ENCODE assay signal across 8 mouse cellular contexts in the genomic region with DNA sequence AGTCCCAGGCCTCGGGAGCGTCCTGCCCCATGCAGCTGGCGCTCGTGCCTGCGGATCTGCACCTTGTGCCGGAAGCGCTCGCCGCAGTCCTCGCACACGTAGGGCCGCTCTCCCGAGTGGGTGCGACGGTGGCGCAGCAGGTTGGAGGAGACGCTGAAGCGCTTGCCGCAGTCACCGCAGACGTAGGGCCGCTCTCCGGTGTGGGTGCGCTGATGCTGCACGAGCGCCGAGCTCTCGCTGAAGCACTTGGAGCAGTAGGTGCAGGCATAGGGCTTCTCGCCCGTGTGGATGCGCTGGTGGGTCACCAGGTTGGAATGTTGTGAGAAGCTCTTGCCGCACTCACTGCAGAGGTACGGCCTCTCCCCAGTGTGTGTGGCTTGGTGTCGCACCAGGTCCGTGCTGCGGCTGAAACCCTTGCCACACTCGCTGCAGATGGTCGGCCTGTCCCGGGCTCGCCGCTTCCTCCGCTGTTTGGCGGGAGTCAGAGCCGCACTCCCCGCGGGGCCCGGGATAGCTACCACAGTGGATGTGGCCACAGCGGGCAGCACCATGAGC. TPM values are rescaled to one million over a fixed set of nuclear protein-coding genes. Genes with fewer than 3 reads are reported as not detected.
DNase-seq lines count a peak whose midpoint lies in the region; ATAC-seq lines count a peak whose summit lies in the region.

No protein-coding gene starts in this region.

- intact Hi-C loops in gastrocnemius, postnatal 14 days (cut with DNase I; ENCODE audit: low total_unique reads) = no loop called here

- peak overlapping the region; percentile 56 for H3K9ac ChIP-seq in hindbrain, embryonic 13.5 days

- no peak for ATAC-seq in hindbrain, embryonic 13.5 days (ENCODE audit: low FRiP score)

- 2% methylated on average over 47 of the region's 48 CpGs for WGBS in hindbrain, embryonic 13.5 days
- WGBS in midbrain, embryonic 10.5 days = under 1% methylated on average over 48 of the region's 48 CpGs

- no peak overlapping the region for H3K27ac ChIP-seq in hindbrain, embryonic 13.5 days
- no peak overlapping the region; the same call in 1 of the 2 replicates for H3K27ac ChIP-seq in midbrain, embryonic 10.5 days (replicated peaks)

- H3K36me3 ChIP-seq in hindbrain, embryonic 13.5 days = peaks cover 7% of the 10 kb centered on the region; the same call in 1 of the 2 replicates
- no peaks in the 10 kb centered on the region for H3K36me3 ChIP-seq in midbrain, embryonic 10.5 days

- peaks cover 20% of the 10 kb centered on the region for H3K4me1 ChIP-seq in hindbrain, embryonic 13.5 days (replicated peaks)
- H3K4me1 ChIP-seq in midbrain, embryonic 10.5 days = peaks cover 18% of the 10 kb centered on the region

- peaks cover 89% of the 10 kb centered on the region for H3K27me3 ChIP-seq in hindbrain, embryonic 13.5 days
- peaks cover 83% of the 10 kb centered on the region for H3K27me3 ChIP-seq in midbrain, embryonic 10.5 days (ENCODE audit: low read depth, poor library complexity, severe bottlenecking)

- H3K4me2 ChIP-seq in hindbrain, embryonic 13.5 days = peak overlapping the region; percentile 48

- peak; percentile 9 for DNase-seq in kidney, postnatal 14 days
- no peak for DNase-seq in kidney, postnatal 10 days
- peak; percentile 51 for DNase-seq in cerebellum, adult 9-10 months
- peak; percentile 45 for DNase-seq in midbrain, embryonic 10.5 days (ENCODE audit: low spot score)
- no peak for DNase-seq in urinary bladder, postnatal 14 days (ENCODE audit: low spot score)
- no peak for DNase-seq in frontal cortex, postnatal 25 days (ENCODE audit: low spot score in 2 of 2)
- no peak for DNase-seq in gastrocnemius, postnatal 14 days

- no peaks in the 10 kb centered on the region for H3K9me3 ChIP-seq in hindbrain, embryonic 13.5 days
- no peaks in the 10 kb centered on the region for H3K9me3 ChIP-seq in midbrain, embryonic 10.5 days (replicated peaks)

- H3K4me3 ChIP-seq in hindbrain, embryonic 13.5 days = peak overlapping the region; percentile 30
- peak overlapping the region; percentile 53 for H3K4me3 ChIP-seq in midbrain, embryonic 10.5 days

RNA-seq across cellular contexts. Expression of a gene that starts 5.6 kb away (rescaled TPM):
- polyA plus RNA-seq in hindbrain, embryonic 13.5 days (2015; fragmentation: Nextera tagmentation; extraction: Ambion mirVana) = 0.18 TPM in 1 of 2 replicates, not detected in the other
- polyA plus RNA-seq in midbrain, embryonic 10.5 days (2016; fragmentation: Nextera tagmentation; extraction: Ambion mirVana) = not detected in 2 replicates
- under 1 TPM; 0.33 to 0.44 TPM for total RNA-seq in gastrocnemius, postnatal 14 days (2021)

RNA-seq across cellular contexts. Expression of a gene that starts 18.0 kb away (rescaled TPM):
- 9.0 and 9.4 TPM in 2 replicates for polyA plus RNA-seq in hindbrain, embryonic 13.5 days (2015; fragmentation: Nextera tagmentation; extraction: Ambion mirVana)
- polyA plus RNA-seq in midbrain, embryonic 10.5 days (2016; fragmentation: Nextera tagmentation; extraction: Ambion mirVana) = 4.2 and 5.2 TPM in 2 replicates
- 1 to 10 TPM; 2.8 to 3.5 TPM for total RNA-seq in gastrocnemius, postnatal 14 days (2021)

RNA-seq across cellular contexts. Expression of a gene that starts 27.3 kb away (rescaled TPM):
- 34.8 and 36.2 TPM in 2 replicates for polyA plus RNA-seq in hindbrain, embryonic 13.5 days (2015; fragmentation: Nextera tagmentation; extraction: Ambion mirVana)
- 59.2 and 61.7 TPM in 2 replicates for polyA plus RNA-seq in midbrain, embryonic 10.5 days (2016; fragmentation: Nextera tagmentation; extraction: Ambion mirVana)
- 1 to 10 TPM; 8.3 to 9.4 TPM for total RNA-seq in gastrocnemius, postnatal 14 days (2021)

RNA-seq across cellular contexts. Expression of a gene that starts 41.2 kb away (rescaled TPM):
- 75.4 and 82.7 TPM in 2 replicates for polyA plus RNA-seq in hindbrain, embryonic 13.5 days (2015; fragmentation: Nextera tagmentation; extraction: Ambion mirVana)
- 64.8 and 72.9 TPM in 2 replicates for polyA plus RNA-seq in midbrain, embryonic 10.5 days (2016; fragmentation: Nextera tagmentation; extraction: Ambion mirVana)
- total RNA-seq in gastrocnemius, postnatal 14 days (2021) = 10 to 100 TPM; 31.6 to 33.8 TPM

RNA-seq across cellular contexts. Expression of a gene that starts 52.9 kb away (rescaled TPM):
- polyA plus RNA-seq in hindbrain, embryonic 13.5 days (2015; fragmentation: Nextera tagmentation; extraction: Ambion mirVana) = 22.8 and 23.4 TPM in 2 replicates
- polyA plus RNA-seq in midbrain, embryonic 10.5 days (2016; fragmentation: Nextera tagmentation; extraction: Ambion mirVana) = 20.8 and 21.3 TPM in 2 replicates
- 1 to 10 TPM; 7.0 to 8.6 TPM for total RNA-seq in gastrocnemius, postnatal 14 days (2021)

Comparison
In these comparisons a context has a peak if more than half of its experiments do, and no peak if none do; other contexts are left out.
1. DNase-seq: peak in kidney, postnatal 14 days (single experiment), cerebellum, adult 9-10 months (single experiment) and midbrain, embryonic 10.5 days (single experiment); none in kidney, postnatal 10 days (single experiment), urinary bladder, postnatal 14 days (single experiment), frontal cortex, postnatal 25 days (0 of 2) and gastrocnemius, postnatal 14 days (single experiment).